Mouse (Mus musculus) neural tube, embryonic 14.5 days (tissue): ENCODE measurements at regions not wholly inside any gene's neighbourhood (a gene's known extent, or its start where the extent isn't known, plus 50 kb on each side); places are given as distances from the start of the nearest gene placed in this dataset.

Source experiments
- ATAC-seq: fragments of 200-750 bp; cut with Nextera tagmentation; 2 replicates; pipeline ENCODE4 v1.8.0; 2017; ENCODE audit warnings: low read depth, mild to moderate bottlenecking, moderate TSS enrichment, moderate library complexity
- H3K27ac ChIP-seq: fragments of 300-500 bp; sonication (generic); 2 replicates; pipeline ENCODE4 v1.5.1; 2014; ENCODE audit warnings: low read depth, mild to moderate bottlenecking, control low read depth, low read length, moderate library complexity, mixed read lengths
- H3K27me3 ChIP-seq: fragments of 300-500 bp; sonication (generic); 2 replicates; pipeline ENCODE4 v1.6.1; 2014; ENCODE audit warnings: low read length; ENCODE audit not compliant: control insufficient read depth, insufficient read depth
- H3K36me3 ChIP-seq: fragments of 300-500 bp; sonication (generic); 2 replicates; pipeline ENCODE4 v1.6.1; 2014; ENCODE audit warnings: low read length, mixed read lengths; ENCODE audit not compliant: control insufficient read depth, insufficient read depth
- H3K4me1 ChIP-seq: fragments of 300-500 bp; sonication (generic); 2 replicates; pipeline ENCODE4 v1.6.1; 2014; ENCODE audit warnings: low read length; ENCODE audit not compliant: control insufficient read depth, insufficient read depth
- H3K4me2 ChIP-seq: fragments of 300-500 bp; sonication (generic); 2 replicates; pipeline ENCODE4 v1.6.1; 2014; ENCODE audit warnings: mild to moderate bottlenecking, low read depth, low read length, control low read depth
- H3K4me3 ChIP-seq: fragments of 300-500 bp; sonication (generic); 2 replicates; pipeline ENCODE4 v1.5.1; 2014; ENCODE audit warnings: low read depth, low read length, control low read depth, mixed read lengths
- H3K9ac ChIP-seq: fragments of 300-500 bp; sonication (generic); replicated peaks from 2 replicates; pipeline ENCODE4 v1.6.1; 2014; ENCODE audit warnings: low read depth, mild to moderate bottlenecking, control low read depth, low read length, mixed read lengths
- H3K9me3 ChIP-seq: fragments of 300-500 bp; sonication (generic); 2 replicates; pipeline ENCODE4 v1.6.1; 2016; ENCODE audit warnings: low read length; ENCODE audit not compliant: control insufficient read depth
- WGBS: fragments of 180-500 bp; shearing (Covaris S2); extraction: QIAGEN DNeasy Blood & Tissue Kit; methylation state at CpG from one replicate; pipeline ENCODE4 v1.1.7; 2014; 5-methylcytosine and 5-hydroxymethylcytosine counted together

GRCm38 (mm10) chr15:52406156-52406885 lies 1478.4 kb upstream of the Gm7489 start:
- Histone ChIP-seq H3K9ac (no peak overlapping the region), H3K4me3 (no peak overlapping the region), H3K9me3 (no peaks in the 10 kb centered on the region), H3K27me3 (no peaks in the 10 kb centered on the region), H3K4me2 (no peak overlapping the region), H3K36me3 (no peaks in the 10 kb centered on the region), H3K4me1 (no peaks in the 10 kb centered on the region), H3K27ac (no peak overlapping the region)
- WGBS = 71% methylated on average over 3 of the region's 3 CpGs
- ATAC-seq = peak; percentile 60

- Histone ChIP-seq H3K27ac (peak overlapping the region; percentile 10), H3K27me3 (no peaks in the 10 kb centered on the region), H3K4me2 (peak overlapping the region; percentile 32), H3K9me3 (no peaks in the 10 kb centered on the region), H3K36me3 (no peaks in the 10 kb centered on the region), H3K4me1 (0 out of 2 replicates have a peak, but pooled peaks cover 3% of the 10 kb centered on the region), H3K4me3 (peak overlapping the region; percentile 3; the same call in 1 of the 2 replicates), H3K9ac (peak overlapping the region; percentile 4; the same call in 1 of the 2 replicates)
- ATAC-seq = peak; percentile 83
- 14% methylated on average over 18 of the region's 18 CpGs for WGBS
Measured at GRCm38 (mm10) chr15:52412869-52413771, 1471.6 kb upstream of the Gm7489 start.

DNA sequence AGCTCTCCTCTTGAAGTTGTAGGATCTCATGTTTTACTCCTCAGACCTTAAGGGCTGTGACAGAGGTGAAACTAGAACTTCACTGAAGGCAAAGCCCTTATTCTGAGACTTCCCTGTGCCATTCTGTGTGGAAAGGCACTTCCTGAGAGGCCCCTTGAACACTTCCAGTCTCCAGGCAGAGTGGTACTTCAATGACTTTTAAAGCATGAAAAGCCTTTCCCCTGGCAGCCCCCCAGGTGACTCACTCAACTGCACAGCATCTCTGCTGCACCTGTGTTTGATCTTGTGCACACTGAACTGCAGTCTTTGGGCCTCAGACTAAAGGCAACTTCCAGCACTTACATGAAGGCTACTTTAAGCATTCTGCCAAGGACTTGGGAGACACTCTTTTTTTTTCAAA lies 1458.7 kb upstream of the Gm7489 start:
- Histone ChIP-seq H3K4me1 (no peaks in the 10 kb centered on the region), H3K4me2 (no peak overlapping the region), H3K9me3 (no peaks in the 10 kb centered on the region), H3K27me3 (no peaks in the 10 kb centered on the region), H3K36me3 (no peaks in the 10 kb centered on the region), H3K4me3 (no peak overlapping the region), H3K9ac (no peak overlapping the region), H3K27ac (no peak overlapping the region)
- ATAC-seq = no peak

- no peak for ATAC-seq
- no peak overlapping the region for H3K9ac ChIP-seq
- H3K4me2 ChIP-seq = no peak overlapping the region
- H3K27me3 ChIP-seq = no peaks in the 10 kb centered on the region
- no peak overlapping the region for H3K4me3 ChIP-seq
- H3K36me3 ChIP-seq = no peaks in the 10 kb centered on the region
- H3K9me3 ChIP-seq = no peaks in the 10 kb centered on the region
- 78% methylated on average over 6 of the region's 6 CpGs for WGBS
- H3K4me1 ChIP-seq = no peaks in the 10 kb centered on the region
- no peak overlapping the region for H3K27ac ChIP-seq
Measured at GRCm38 (mm10) chr15:52430491-52431158, 1454.1 kb upstream of the Gm7489 start.

DNA sequence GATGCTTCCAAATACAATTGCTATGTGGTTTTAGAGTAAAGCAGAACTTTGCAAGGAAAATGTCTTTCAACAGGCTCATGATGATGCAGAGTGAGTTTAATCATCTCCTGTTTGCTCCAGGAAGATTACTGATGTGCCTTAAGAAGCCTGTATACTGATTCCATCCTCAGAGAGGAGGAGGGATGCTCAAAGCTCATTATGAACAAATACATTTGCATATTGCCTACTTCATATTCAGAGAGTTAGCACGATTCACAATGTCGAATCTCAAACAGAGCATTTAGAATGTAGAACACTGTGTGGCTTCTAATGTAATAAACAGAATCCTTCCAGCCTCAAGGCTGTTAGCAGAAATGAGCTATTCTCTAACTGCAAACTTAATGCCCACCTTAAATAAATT lies 1451.1 kb upstream of the Gm7489 start:
- H3K9ac ChIP-seq = no peak overlapping the region
- WGBS = 55% methylated on average over 2 of the region's 2 CpGs
- no peaks in the 10 kb centered on the region for H3K4me1 ChIP-seq
- ATAC-seq = no peak
- H3K9me3 ChIP-seq = no peaks in the 10 kb centered on the region
- no peak overlapping the region for H3K27ac ChIP-seq
- no peak overlapping the region for H3K4me3 ChIP-seq
- no peak overlapping the region for H3K4me2 ChIP-seq
- H3K27me3 ChIP-seq = no peaks in the 10 kb centered on the region
- no peaks in the 10 kb centered on the region for H3K36me3 ChIP-seq

DNA sequence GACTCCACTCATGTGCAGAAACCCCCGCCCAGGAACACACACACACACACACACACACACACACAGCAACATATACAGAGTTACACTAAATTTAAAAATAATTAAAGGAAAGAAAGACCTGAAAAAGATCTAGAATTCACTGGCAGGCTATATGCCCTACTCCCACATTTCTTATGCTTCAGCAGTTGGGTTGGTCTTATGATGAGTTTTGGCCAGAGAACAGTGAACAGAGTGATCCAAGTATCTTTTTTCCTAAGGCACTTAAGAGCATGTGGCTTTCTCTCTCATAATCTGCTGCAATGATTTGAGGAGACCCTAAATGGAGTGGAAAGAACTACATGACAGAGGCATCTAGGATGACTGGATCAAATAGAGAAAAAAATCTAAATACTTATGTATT lies 1446.3 kb upstream of the Gm7489 start:
- Histone ChIP-seq H3K27ac (no peak overlapping the region), H3K4me3 (no peak overlapping the region), H3K4me1 (no peaks in the 10 kb centered on the region), H3K27me3 (no peaks in the 10 kb centered on the region), H3K36me3 (no peaks in the 10 kb centered on the region), H3K9me3 (no peaks in the 10 kb centered on the region), H3K4me2 (no peak overlapping the region), H3K9ac (no peak overlapping the region)
- 88% methylated on average over 1 of the region's 1 CpGs for WGBS
- ATAC-seq = no peak

- peaks cover 3% of the 10 kb centered on the region; the same call in 1 of the 2 replicates for H3K4me1 ChIP-seq
- H3K4me2 ChIP-seq = peak overlapping the region; percentile 14; the same call in 1 of the 2 replicates
- WGBS = 0% methylated on average over 3 of the region's 3 CpGs
- ATAC-seq = peak; percentile 95
- no peak overlapping the region; the same call in 1 of the 2 replicates for H3K27ac ChIP-seq
- H3K9ac ChIP-seq = no peak overlapping the region
- no peaks in the 10 kb centered on the region for H3K27me3 ChIP-seq
- no peaks in the 10 kb centered on the region for H3K9me3 ChIP-seq
- no peaks in the 10 kb centered on the region for H3K36me3 ChIP-seq
- H3K4me3 ChIP-seq = no peak overlapping the region
Measured at GRCm38 (mm10) chr15:52458782-52459181, 1425.9 kb upstream of the Gm7489 start.

DNA sequence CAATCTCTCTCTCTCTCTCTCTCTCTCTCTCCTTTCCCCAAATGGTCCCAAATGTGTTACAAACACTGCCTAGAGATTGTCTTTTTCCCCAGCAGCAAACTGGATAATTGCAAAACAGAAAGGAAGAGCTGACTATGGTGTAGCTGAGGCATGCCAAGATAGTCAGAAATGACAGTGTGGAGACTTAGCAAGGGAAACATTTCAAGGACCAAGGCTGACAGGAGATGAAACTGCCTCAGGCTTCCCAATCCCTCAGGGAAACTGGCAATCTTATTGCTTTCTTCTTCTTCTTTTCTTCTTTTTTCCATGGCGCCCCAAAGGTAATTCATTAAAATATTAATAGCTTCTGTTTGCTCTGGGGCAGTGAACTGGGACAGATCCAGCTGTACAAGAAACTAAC lies 1425.4 kb upstream of the Gm7489 start:
- no peaks in the 10 kb centered on the region for H3K36me3 ChIP-seq
- H3K4me2 ChIP-seq = no peak overlapping the region
- H3K4me1 ChIP-seq = peaks cover 3% of the 10 kb centered on the region; the same call in 1 of the 2 replicates
- no peak for ATAC-seq
- no peak overlapping the region for H3K4me3 ChIP-seq
- WGBS = 71% methylated on average over 1 of the region's 1 CpGs
- H3K9me3 ChIP-seq = no peaks in the 10 kb centered on the region
- no peak overlapping the region for H3K27ac ChIP-seq
- H3K9ac ChIP-seq = no peak overlapping the region
- H3K27me3 ChIP-seq = no peaks in the 10 kb centered on the region
